Mouse (Mus musculus): ENCODE results near the gene Ldhd. TPM values are rescaled to one million over a fixed set of nuclear protein-coding genes. Genes with fewer than 3 reads are reported as not detected.
A peak's percentile ranks its signal among the peaks of the same experiment; 100 is the strongest.

Gene Ldhd
- polyA plus RNA-seq, 1 experiment from 2014 or later = 5.6 TPM

DNA sequence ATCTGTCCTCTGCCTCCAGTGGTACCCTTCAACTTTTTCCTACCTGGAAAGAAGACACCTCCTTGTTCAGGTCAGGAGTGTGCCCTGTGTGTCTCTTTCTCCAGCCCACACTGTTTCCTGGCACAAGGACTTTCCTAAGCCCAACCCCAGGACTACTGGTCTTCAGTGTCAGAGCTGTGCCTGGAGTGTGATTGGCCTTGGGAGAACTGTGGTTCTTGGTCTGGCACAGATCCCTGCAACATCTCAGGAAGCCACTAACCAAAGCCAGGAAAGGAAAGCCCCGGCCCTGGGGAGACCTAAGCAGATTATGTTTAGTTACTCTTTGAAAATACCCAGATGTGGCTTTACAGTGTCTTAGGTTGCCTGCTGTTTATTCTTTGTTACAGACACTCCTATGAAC, 10.2 kb downstream of the Ldhd start:
- TF ChIP-seq CTCF (IDR thresholded peaks at IDR 0.05; ENCODE audit: low read depth) = no peak
- TF ChIP-seq EP300 (optimal IDR thresholded peaks at IDR 0.05) = no peak
- no peak overlapping the region for H3K9ac ChIP-seq (ENCODE audit: low read length)
- peaks cover 5% of the 10 kb centered on the region; the same call in 1 of the 2 replicates for H3K36me3 ChIP-seq (ENCODE audit: control insufficient read depth, insufficient read depth, low read length)

DNA sequence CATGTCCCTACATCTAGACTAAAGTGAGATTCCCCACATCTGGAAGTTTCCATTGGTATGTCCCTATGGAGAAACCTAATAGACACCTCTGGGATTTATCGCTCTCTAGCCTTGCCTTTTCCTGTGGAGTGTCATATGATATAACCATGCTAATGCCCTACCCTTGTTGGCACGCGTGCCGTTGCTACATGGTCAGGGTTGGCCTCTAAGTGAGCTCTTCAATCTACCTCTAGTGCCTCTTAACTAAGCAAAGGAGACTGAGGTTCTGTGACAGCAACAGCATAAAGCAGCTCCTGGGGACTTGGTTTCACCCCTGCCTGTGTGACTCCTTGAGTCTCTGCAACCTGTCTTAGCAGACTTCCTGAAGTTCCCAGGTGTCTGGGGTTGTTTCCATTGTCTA, 11.9 kb downstream of the Ldhd start:
- no peak overlapping the region for H3K27ac ChIP-seq (replicated peaks)
- no peak overlapping the region for H3K9ac ChIP-seq (ENCODE audit: low read length)
- H3K4me3 ChIP-seq (ENCODE audit: low read depth, low read length) = no peak overlapping the region
- no peak for DNase-seq (ENCODE audit: low spot score)
- ATAC-seq (ENCODE audit: low FRiP score, low TSS enrichment) = no peak
- H3K9me3 ChIP-seq (ENCODE audit: control insufficient read depth, low read length) = no peaks in the 10 kb centered on the region
- WGBS = 94% methylated on average over 4 of the region's 4 CpGs
- H3K36me3 ChIP-seq (ENCODE audit: control insufficient read depth, insufficient read depth, low read length) = peaks cover 4% of the 10 kb centered on the region; the same call in 1 of the 2 replicates
- TF ChIP-seq CTCF (IDR thresholded peaks at IDR 0.05; ENCODE audit: low read depth) = no peak
- no peak for TF ChIP-seq EP300 (optimal IDR thresholded peaks at IDR 0.05)
- H3K27me3 ChIP-seq (ENCODE audit: control insufficient read depth, insufficient read depth, low read length) = no peaks in the 10 kb centered on the region
- no peaks in the 10 kb centered on the region for H3K4me1 ChIP-seq (replicated peaks; ENCODE audit: control insufficient read depth, insufficient read depth)
- no peak overlapping the region for H3K4me2 ChIP-seq (replicated peaks; ENCODE audit: low read depth)

More for the DNA sequence above, 10.2 kb downstream of the Ldhd start:
- no peaks in the 10 kb centered on the region for H3K9me3 ChIP-seq (ENCODE audit: control insufficient read depth, low read length)
- 55% methylated on average over 1 of the region's 1 CpGs for WGBS
- H3K27ac ChIP-seq (replicated peaks) = no peak overlapping the region
- DNase-seq (ENCODE audit: low spot score) (no peak), ATAC-seq (ENCODE audit: low FRiP score, low TSS enrichment) (no peak)
- no peaks in the 10 kb centered on the region for H3K4me1 ChIP-seq (replicated peaks; ENCODE audit: control insufficient read depth, insufficient read depth)
- H3K27me3 ChIP-seq (ENCODE audit: control insufficient read depth, insufficient read depth, low read length) = no peaks in the 10 kb centered on the region
- H3K4me2 ChIP-seq (replicated peaks; ENCODE audit: low read depth) = no peak overlapping the region
- no peak overlapping the region for H3K4me3 ChIP-seq (ENCODE audit: low read depth, low read length)

DNA sequence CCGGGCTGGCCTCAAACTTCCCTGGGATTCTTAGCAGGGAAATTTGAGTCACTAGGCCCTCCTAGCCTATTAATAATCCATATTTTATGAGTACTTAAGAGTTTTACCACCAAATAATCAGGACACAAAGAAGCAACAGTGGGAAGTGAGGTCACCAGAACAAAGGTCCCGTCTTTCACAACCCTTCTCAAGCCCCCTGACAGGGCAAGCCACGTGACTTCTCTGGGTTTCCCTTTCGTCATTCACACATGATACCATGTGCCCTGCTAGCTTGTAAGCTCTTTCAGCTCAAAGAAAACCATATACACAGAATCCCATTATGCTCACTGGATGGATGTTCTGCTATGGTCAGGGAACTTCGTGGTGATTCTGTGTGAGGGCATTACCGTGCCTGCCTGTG, 12.4 kb downstream of the Ldhd start:
- H3K9ac ChIP-seq (ENCODE audit: low read length) = no peak overlapping the region
- H3K36me3 ChIP-seq (ENCODE audit: control insufficient read depth, insufficient read depth, low read length) = peaks cover 4% of the 10 kb centered on the region; the same call in 1 of the 2 replicates
- H3K4me2 ChIP-seq (replicated peaks; ENCODE audit: low read depth) = no peak overlapping the region
- no peak overlapping the region for H3K4me3 ChIP-seq (ENCODE audit: low read depth, low read length)
- ATAC-seq (ENCODE audit: low FRiP score, low TSS enrichment) = no peak
- 76% methylated on average over 6 of the region's 6 CpGs for WGBS
- H3K4me1 ChIP-seq (replicated peaks; ENCODE audit: control insufficient read depth, insufficient read depth) = no peaks in the 10 kb centered on the region
- H3K27ac ChIP-seq (replicated peaks) = no peak overlapping the region
- TF ChIP-seq CTCF (IDR thresholded peaks at IDR 0.05; ENCODE audit: low read depth) (no peak), EP300 (optimal IDR thresholded peaks at IDR 0.05) (no peak)
- H3K27me3 ChIP-seq (ENCODE audit: control insufficient read depth, insufficient read depth, low read length) = no peaks in the 10 kb centered on the region
- H3K9me3 ChIP-seq (ENCODE audit: control insufficient read depth, low read length) = no peaks in the 10 kb centered on the region
- no peak for DNase-seq (ENCODE audit: low spot score)

DNA sequence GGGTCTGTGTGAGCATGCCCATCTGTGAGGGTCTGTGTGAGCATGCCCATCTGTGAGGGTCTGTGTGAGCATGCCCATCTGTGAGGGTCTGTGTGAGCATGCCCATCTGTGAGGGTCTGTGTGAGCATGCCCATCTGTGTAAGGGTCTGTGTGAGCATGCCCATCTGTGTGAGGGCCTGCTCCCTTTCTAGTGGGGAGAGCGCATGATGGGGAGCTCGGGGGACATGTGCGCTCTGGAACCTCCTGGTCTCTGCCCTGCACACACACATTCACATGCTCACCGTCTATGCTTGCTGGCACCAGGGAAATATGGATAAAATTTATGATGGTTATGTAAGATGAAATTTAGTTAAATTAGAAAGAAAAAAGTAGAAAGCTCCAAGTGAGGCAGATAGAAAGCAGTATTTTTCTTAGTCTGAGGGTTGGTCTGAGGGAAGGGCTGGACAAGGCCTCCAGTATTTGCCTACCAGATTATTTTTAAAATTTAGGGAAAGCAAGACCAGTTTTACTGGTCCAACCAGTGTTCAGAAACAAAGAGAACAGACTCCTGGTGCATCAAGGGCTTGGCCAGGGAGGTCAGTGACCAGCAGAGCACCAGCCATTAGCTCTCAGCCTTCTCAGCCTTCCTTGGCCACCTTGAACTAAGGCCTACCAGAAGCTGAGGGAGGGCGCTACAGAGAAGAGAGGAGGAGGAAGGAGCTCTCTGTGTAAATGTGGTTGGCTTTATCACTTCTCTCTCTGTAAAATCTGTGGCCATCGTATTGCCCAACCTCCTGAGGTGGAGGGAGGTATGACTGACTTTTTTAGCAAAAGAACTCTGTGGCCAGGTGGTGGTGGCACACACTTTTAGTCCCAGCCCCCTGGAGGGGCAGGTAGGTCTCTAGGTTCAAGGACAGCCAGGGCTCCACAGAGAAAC, 15.1 kb downstream of the Ldhd start:
- H3K36me3 ChIP-seq (ENCODE audit: control insufficient read depth, insufficient read depth, low read length) = no peaks in the 10 kb centered on the region
- 67% methylated on average over 6 of the region's 6 CpGs for WGBS
- no peak overlapping the region for H3K4me2 ChIP-seq (replicated peaks; ENCODE audit: low read depth)
- no peaks in the 10 kb centered on the region for H3K4me1 ChIP-seq (replicated peaks; ENCODE audit: control insufficient read depth, insufficient read depth)
- no peaks in the 10 kb centered on the region for H3K27me3 ChIP-seq (ENCODE audit: control insufficient read depth, insufficient read depth, low read length)
- H3K27ac ChIP-seq (replicated peaks) = 0 out of 2 replicates have a peak overlapping the region, but pooled peaks have one; percentile 9
- ATAC-seq (ENCODE audit: low FRiP score, low TSS enrichment) = peak; percentile 58; the same call in 1 of the 2 replicates
- no peak overlapping the region for H3K4me3 ChIP-seq (ENCODE audit: low read depth, low read length)
- H3K9me3 ChIP-seq (ENCODE audit: control insufficient read depth, low read length) = no peaks in the 10 kb centered on the region
- no peak overlapping the region for H3K9ac ChIP-seq (ENCODE audit: low read length)
- DNase-seq (ENCODE audit: low spot score) = no peak
- TF ChIP-seq CTCF (IDR thresholded peaks at IDR 0.05; ENCODE audit: low read depth) = peak; percentile 32
- TF ChIP-seq EP300 (optimal IDR thresholded peaks at IDR 0.05) = peak; percentile 46

DNA sequence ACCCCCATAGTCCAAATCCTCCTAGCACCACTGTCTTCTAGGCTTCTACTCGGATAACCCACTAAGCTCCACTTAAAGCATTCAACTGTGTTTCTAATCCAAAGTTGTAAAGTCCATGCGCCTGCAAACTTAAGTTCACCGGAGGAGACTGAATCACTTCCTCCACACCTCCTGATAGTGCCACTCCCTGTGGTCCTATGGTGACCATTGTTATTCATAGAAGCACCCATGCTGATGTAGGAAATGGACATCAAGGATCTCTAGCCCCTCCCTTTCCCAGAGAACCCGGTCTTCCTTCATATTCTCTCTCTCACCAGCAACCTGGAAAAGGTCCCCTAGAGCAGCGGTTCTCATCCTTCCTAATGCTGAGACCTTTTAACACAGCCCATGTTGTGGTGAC, 17.0 kb downstream of the Ldhd start:
- no peak overlapping the region for H3K4me3 ChIP-seq (ENCODE audit: low read depth, low read length)
- no peak for DNase-seq (ENCODE audit: low spot score)
- H3K9ac ChIP-seq (ENCODE audit: low read length) = no peak overlapping the region
- H3K36me3 ChIP-seq (ENCODE audit: control insufficient read depth, insufficient read depth, low read length) = no peaks in the 10 kb centered on the region
- H3K4me1 ChIP-seq (replicated peaks; ENCODE audit: control insufficient read depth, insufficient read depth) = no peaks in the 10 kb centered on the region
- no peak overlapping the region for H3K4me2 ChIP-seq (replicated peaks; ENCODE audit: low read depth)
- TF ChIP-seq CTCF (IDR thresholded peaks at IDR 0.05; ENCODE audit: low read depth) = no peak
- ATAC-seq (ENCODE audit: low FRiP score, low TSS enrichment) = peak; percentile 89
- 61% methylated on average over 5 of the region's 5 CpGs for WGBS
- H3K9me3 ChIP-seq (ENCODE audit: control insufficient read depth, low read length) = no peaks in the 10 kb centered on the region
- H3K27ac ChIP-seq (replicated peaks) = 0 out of 2 replicates have a peak overlapping the region, but pooled peaks have one; percentile 25
- H3K27me3 ChIP-seq (ENCODE audit: control insufficient read depth, insufficient read depth, low read length) = no peaks in the 10 kb centered on the region

GRCm38 (mm10) chr8:111607414-111607813, 22.8 kb downstream of the Ldhd start:
- Histone ChIP-seq H3K27me3 (ENCODE audit: control insufficient read depth, insufficient read depth, low read length) (no peaks in the 10 kb centered on the region), H3K9ac (ENCODE audit: low read length) (no peak overlapping the region), H3K4me3 (ENCODE audit: low read depth, low read length) (no peak overlapping the region), H3K4me1 (replicated peaks; ENCODE audit: control insufficient read depth, insufficient read depth) (no peaks in the 10 kb centered on the region), H3K36me3 (ENCODE audit: control insufficient read depth, insufficient read depth, low read length) (no peaks in the 10 kb centered on the region), H3K9me3 (ENCODE audit: control insufficient read depth, low read length) (no peaks in the 10 kb centered on the region), H3K27ac (replicated peaks) (no peak overlapping the region), H3K4me2 (replicated peaks; ENCODE audit: low read depth) (no peak overlapping the region)
- TF ChIP-seq CTCF (IDR thresholded peaks at IDR 0.05; ENCODE audit: low read depth) = no peak
- TF ChIP-seq EP300 (optimal IDR thresholded peaks at IDR 0.05) = no peak
- no peak for DNase-seq (ENCODE audit: low spot score)
- no peak for ATAC-seq (ENCODE audit: low FRiP score, low TSS enrichment)
- WGBS = 79% methylated on average over 7 of the region's 7 CpGs
